In the genomic region with DNA sequence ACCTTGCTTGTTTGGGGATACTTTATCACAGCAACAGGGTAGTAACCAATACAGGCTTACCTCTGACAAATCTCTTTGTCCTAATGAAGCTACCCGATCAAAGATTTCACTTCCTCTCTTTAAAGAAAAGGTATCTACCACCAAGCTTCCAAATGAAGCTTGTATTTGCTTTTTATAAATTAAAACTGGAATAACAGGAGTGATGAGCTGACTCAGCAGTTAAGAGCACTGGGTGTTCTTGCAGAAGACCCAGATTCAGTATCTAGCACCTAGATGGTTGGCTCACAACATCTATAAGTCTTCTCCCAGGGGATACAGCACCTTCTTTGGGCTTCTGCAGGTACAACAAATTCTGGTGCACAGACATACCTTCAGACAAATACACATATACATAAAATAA, we compare ENCODE assay signal across 26 mouse cellular contexts.
"Had no signal": no experiment of that assay in that cellular context is flagged by ENCODE, and none has a peak within 500 bp of the region (broad histone marks: within the 10 kb centered on the region; RNA-seq: fewer than 3 reads in every experiment).

No protein-coding gene starts in this region.

- DNase-seq: cerebellum, adult 9-10 months; cerebellum, adult 9-11 months; cerebellum, postnatal 10 days; cerebellum, postnatal 14 days; cerebellum, postnatal 25 days; cerebellum, postnatal 36 days; embryo, embryonic 11 days; forebrain, postnatal 0 days; gastrocnemius, adult 2 months; gastrocnemius, postnatal 10 days; gastrocnemius, postnatal 14 days; gastrocnemius, postnatal 25 days; gastrocnemius, postnatal 36 days; heart, adult 11 months; heart, adult 18-20 months; heart, adult 2 months had no signal

- H3K9me3 ChIP-seq: embryonic facial prominence, embryonic 10.5 days; embryonic facial prominence, embryonic 12.5 days; embryonic facial prominence, embryonic 13.5 days; embryonic facial prominence, embryonic 15.5 days; forebrain, embryonic 10.5 days; forebrain, embryonic 12.5 days; forebrain, embryonic 13.5 days; forebrain, embryonic 15.5 days had no signal

- H3K4me3 ChIP-seq: embryonic facial prominence, embryonic 10.5 days; embryonic facial prominence, embryonic 12.5 days; embryonic facial prominence, embryonic 13.5 days; embryonic facial prominence, embryonic 15.5 days; erythroblast, embryonic 14.5 days; forebrain, embryonic 10.5 days; forebrain, embryonic 12.5 days; forebrain, embryonic 13.5 days; forebrain, embryonic 15.5 days; gastrocnemius, adult 2 months; heart, adult 2 months had no signal

- H3K27ac ChIP-seq: embryonic facial prominence, embryonic 10.5 days; embryonic facial prominence, embryonic 13.5 days; forebrain, embryonic 10.5 days; forebrain, embryonic 12.5 days; forebrain, embryonic 13.5 days; forebrain, embryonic 15.5 days; gastrocnemius, adult 2 months; heart, adult 2 months had no signal

- H3K4me1 ChIP-seq: embryonic facial prominence, embryonic 10.5 days; embryonic facial prominence, embryonic 12.5 days; forebrain, embryonic 10.5 days; forebrain, embryonic 12.5 days; forebrain, embryonic 13.5 days; forebrain, embryonic 15.5 days had no signal

- H3K36me3 ChIP-seq: embryonic facial prominence, embryonic 10.5 days; embryonic facial prominence, embryonic 12.5 days; embryonic facial prominence, embryonic 13.5 days; embryonic facial prominence, embryonic 15.5 days; forebrain, embryonic 10.5 days; forebrain, embryonic 12.5 days; forebrain, embryonic 15.5 days had no signal

- H3K4me2 ChIP-seq: embryonic facial prominence, embryonic 12.5 days; embryonic facial prominence, embryonic 13.5 days; embryonic facial prominence, embryonic 15.5 days; forebrain, embryonic 12.5 days; forebrain, embryonic 13.5 days; forebrain, embryonic 15.5 days had no signal

- H3K27me3 ChIP-seq: embryonic facial prominence, embryonic 12.5 days; embryonic facial prominence, embryonic 13.5 days; embryonic facial prominence, embryonic 15.5 days; forebrain, embryonic 12.5 days; forebrain, embryonic 13.5 days; forebrain, embryonic 15.5 days had no signal

- ATAC-seq: forebrain, embryonic 13.5 days; forebrain, embryonic 15.5 days; forebrain, embryonic 16.5 days; forebrain, postnatal 0 days had no signal

- H3K9ac ChIP-seq: embryonic facial prominence, embryonic 12.5 days; embryonic facial prominence, embryonic 13.5 days; embryonic facial prominence, embryonic 15.5 days; forebrain, embryonic 12.5 days; forebrain, embryonic 13.5 days; forebrain, embryonic 15.5 days; forebrain, postnatal 0 days had no signal
